Mouse (Mus musculus) CD8-positive naive resting alpha-beta T cell, adult 2 months (primary cell): ENCODE results near the gene Pnpla2.

Experiments used
- DNase-seq, 2 experiments: peaks; one replicate each; pipeline ENCODE4 v3.0.0; 2022; ENCODE audit warnings: low read depth in 2 of 2, low spot score in 2 of 2

The Pnpla2 gene

GRCm38 (mm10) chr7:141466607-141467148 lies 11.7 kb downstream of the Pnpla2 start:
- DNase-seq, result no peak

- DNase-seq, result no peak
Observed at GRCm38 (mm10) chr7:141467230-141468030, 12.4 kb downstream of the Pnpla2 start, which contains the start of gene Cd151. Cd151 (plus strand) TSS chr7:141467392.

GRCm38 (mm10) chr7:141468164-141468521 lies 13.1 kb downstream of the Pnpla2 start:
- DNase-seq, result no peak

GRCm38 (mm10) chr7:141468522-141469211 lies 13.7 kb downstream of the Pnpla2 start:
- DNase-seq, result no peak

- no peak for DNase-seq
Observed at GRCm38 (mm10) chr7:141469352-141469751, 14.4 kb downstream of the Pnpla2 start.

- no peak for DNase-seq
Observed at GRCm38 (mm10) chr7:141469901-141470636, 15.1 kb downstream of the Pnpla2 start.

- no peak for DNase-seq
Observed at GRCm38 (mm10) chr7:141470637-141470944, 15.6 kb downstream of the Pnpla2 start.

- no peak for DNase-seq
Observed at GRCm38 (mm10) chr7:141471236-141471635, 16.2 kb downstream of the Pnpla2 start.

- DNase-seq, result no peak
Observed at GRCm38 (mm10) chr7:141472226-141472625, 17.2 kb downstream of the Pnpla2 start.

GRCm38 (mm10) chr7:141472763-141473162 lies 17.8 kb downstream of the Pnpla2 start:
- no peak for DNase-seq

- DNase-seq, result no peak
Observed at GRCm38 (mm10) chr7:141474160-141474559, 19.2 kb downstream of the Pnpla2 start.

GRCm38 (mm10) chr7:141475011-141475804 lies 20.2 kb downstream of the Pnpla2 start, which contains the start of the genes Polr2l and Tspan4:
Polr2l (minus strand) TSS chr7:141475132.
Tspan4 (plus strand) TSS chr7:141475240.
- DNase-seq, result peak; percentile 79 to 84

GRCm38 (mm10) chr7:141475805-141476158 lies 20.8 kb downstream of the Pnpla2 start:
- no peak for DNase-seq

GRCm38 (mm10) chr7:141476226-141476980 lies 21.4 kb downstream of the Pnpla2 start:
- no peak for DNase-seq

GRCm38 (mm10) chr7:141476981-141477370 lies 22.0 kb downstream of the Pnpla2 start:
- no peak for DNase-seq

- DNase-seq, result no peak
Observed at GRCm38 (mm10) chr7:141477578-141478269, 22.7 kb downstream of the Pnpla2 start.

GRCm38 (mm10) chr7:141478270-141478748 lies 23.3 kb downstream of the Pnpla2 start:
- no peak for DNase-seq

- DNase-seq, result peak; percentile 63 to 71
Observed at GRCm38 (mm10) chr7:141480842-141481497, 26.0 kb downstream of the Pnpla2 start.
